Mouse (Mus musculus) left cerebral cortex, adult 18-20 months (tissue): ENCODE results near the gene Lrrc41. TPM values are rescaled to one million over a fixed set of nuclear protein-coding genes. Genes with fewer than 3 reads are reported as not detected.

Experiments
- DNase-seq, 2 experiments: peaks; one replicate each; pipeline ENCODE4 v3.0.0; 2021 to 2022; ENCODE audit warnings: low spot score in 2 of 2, mixed read lengths in 1 of 2
- total RNA-seq, 2 experiments: library from RNA; stranded (reverse); gene quantifications; 2 replicates each; pipeline ENCODE4 v1.2.3; 2021

Lrrc41 gene
- total RNA-seq, 2 experiments from 2014 or later = 44.7 to 54.3 TPM

DNA sequence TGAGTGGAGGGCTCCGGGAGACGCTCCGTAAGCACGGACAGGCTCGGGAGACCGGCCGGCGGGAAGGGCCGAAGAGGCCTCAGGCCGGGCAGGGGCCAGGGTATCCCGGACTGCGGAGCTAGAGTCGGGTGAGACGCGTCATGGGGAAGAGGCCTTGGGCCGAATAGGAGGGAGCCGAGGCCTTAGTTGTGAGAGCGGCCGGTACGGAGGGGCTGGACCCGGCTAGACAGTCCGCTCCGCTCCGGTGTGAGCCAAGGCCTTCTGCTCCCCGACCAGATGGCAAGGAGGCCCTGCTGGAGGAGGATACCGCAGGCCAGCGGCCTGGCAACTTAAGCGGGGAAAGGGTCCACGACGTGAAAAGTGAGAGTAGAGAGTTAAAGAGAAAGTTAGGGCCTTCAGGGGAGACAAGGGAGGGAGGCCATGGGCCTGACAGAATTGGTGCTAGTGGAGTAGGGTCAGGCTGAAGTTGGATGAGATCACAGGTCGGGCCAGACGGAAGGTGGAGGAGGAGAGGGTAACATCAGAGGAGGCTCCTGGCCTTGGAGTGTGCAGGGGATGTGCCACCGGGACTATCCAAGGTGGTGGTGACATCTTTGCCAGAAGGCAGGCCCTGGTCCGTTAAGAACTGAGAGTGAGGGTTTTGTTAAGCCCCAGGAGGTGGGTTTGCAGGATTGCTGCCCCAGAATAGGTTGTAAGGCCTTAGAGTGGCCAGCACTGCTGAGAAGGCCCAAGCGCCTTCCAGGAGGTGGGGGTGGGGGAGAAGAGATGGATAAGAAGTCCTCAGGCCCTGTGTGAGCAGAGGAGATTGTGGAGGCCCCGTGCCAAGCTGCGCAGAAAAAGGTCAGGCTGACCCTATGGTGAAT, 1.5 kb downstream of the Lrrc41 start:
- DNase-seq = peak; percentile 21 to 36

- no peak for DNase-seq
These were observed 2.4 kb downstream of the Lrrc41 start for GRCm38 (mm10) chr4:116077240-116078095.

GRCm38 (mm10) chr4:116088510-116089249, 13.6 kb downstream of the Lrrc41 start:
- peak in 1 of 2 experiments; percentile 5 for DNase-seq

GRCm38 (mm10) chr4:116096291-116096690, 21.2 kb downstream of the Lrrc41 start:
- DNase-seq = no peak

GRCm38 (mm10) chr4:116097211-116097610, 22.1 kb downstream of the Lrrc41 start:
- no peak for DNase-seq

GRCm38 (mm10) chr4:116100959-116101358, 25.9 kb downstream of the Lrrc41 start:
- DNase-seq = no peak

DNA sequence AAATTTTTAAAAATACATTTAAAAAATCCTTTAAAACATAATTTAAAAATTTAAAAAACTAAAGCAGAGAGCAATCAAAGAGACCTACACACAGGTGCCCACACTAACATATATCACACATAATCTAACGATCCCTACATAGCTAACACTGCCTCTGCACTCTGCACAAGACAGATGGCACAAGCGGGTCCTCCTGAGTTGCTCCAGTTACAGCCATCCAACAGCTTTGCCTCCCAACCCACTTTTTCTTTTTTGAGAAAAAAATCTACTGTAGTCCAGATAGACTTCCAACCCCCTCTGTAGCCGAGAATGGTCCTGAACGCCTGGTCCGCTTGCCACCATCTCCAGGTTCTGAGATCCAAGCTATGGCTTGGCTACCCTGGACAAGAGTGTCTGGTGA, 30.2 kb downstream of the Lrrc41 start:
- DNase-seq = peak in 1 of 2 experiments; percentile 32

DNA sequence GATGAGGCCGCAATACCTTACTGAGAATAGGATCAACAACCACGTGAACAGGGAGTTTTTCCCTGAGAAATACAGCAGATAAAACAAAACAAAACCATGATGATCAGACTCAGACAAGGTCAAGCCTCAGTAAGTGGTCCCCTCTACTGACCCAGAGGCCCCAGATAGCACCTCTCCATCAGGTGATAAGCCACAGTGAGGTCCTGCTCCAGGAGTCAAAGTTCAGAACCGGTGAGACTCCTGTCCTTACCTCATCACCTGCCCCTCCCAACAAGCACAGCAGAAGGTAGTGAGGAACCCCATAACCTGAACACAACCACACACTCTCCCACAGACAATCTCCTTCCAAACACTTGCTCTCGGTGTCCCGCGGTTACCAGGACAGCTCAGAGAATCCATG, 35.6 kb downstream of the Lrrc41 start:
- DNase-seq = no peak

- DNase-seq = no peak
These were observed 36.4 kb downstream of the Lrrc41 start for GRCm38 (mm10) chr4:116111486-116111885.

GRCm38 (mm10) chr4:116122762-116123161, 47.7 kb downstream of the Lrrc41 start:
- no peak for DNase-seq

- peak; percentile 67 to 80 for DNase-seq
These were observed 48.8 kb downstream of the Lrrc41 start, which contains the start of the genes Rad54l and Pomgnt1 for GRCm38 (mm10) chr4:116123602-116124519. Rad54l (minus strand) TSS chr4:116123690. Pomgnt1 (plus strand) TSS chr4:116123840.

DNA sequence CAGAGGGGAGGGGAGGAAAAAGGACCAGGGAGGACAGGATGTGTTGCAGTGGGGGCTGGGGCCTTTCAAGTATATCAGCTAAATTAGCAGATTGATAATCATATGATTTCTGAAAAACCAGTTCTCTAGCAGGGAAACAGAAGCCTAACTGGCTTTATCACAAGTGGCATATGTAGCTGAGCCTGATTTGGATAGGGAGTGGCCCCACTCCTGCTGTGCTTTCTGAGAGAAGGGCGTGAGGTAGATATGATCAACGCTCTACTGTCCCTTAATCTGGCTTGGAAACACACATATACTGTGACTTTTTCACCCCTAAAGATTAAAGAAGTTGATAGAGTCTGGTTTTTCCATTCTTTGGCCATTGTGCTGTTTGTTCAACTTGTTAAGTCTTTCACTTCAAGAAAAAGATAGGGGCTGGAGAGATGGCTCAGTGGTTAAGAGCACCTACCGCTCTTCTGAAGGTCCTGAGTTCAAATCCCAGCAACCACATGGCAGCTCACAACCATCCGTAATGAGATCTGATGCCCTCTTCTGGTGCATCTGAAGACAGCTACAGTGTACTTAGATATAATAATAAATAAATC, 50.8 kb downstream of the Lrrc41 start:
- no peak for DNase-seq

- no peak for DNase-seq
These were observed 52.9 kb downstream of the Lrrc41 start for GRCm38 (mm10) chr4:116127956-116128355.

GRCm38 (mm10) chr4:116133126-116133525, 58.1 kb downstream of the Lrrc41 start:
- DNase-seq = no peak

GRCm38 (mm10) chr4:116134990-116135389, 59.9 kb downstream of the Lrrc41 start:
- DNase-seq = no peak

GRCm38 (mm10) chr4:116137421-116137996, 62.4 kb downstream of the Lrrc41 start:
- no peak for DNase-seq

GRCm38 (mm10) chr4:116140801-116141574, 65.9 kb downstream of the Lrrc41 start:
- DNase-seq = no peak

DNA sequence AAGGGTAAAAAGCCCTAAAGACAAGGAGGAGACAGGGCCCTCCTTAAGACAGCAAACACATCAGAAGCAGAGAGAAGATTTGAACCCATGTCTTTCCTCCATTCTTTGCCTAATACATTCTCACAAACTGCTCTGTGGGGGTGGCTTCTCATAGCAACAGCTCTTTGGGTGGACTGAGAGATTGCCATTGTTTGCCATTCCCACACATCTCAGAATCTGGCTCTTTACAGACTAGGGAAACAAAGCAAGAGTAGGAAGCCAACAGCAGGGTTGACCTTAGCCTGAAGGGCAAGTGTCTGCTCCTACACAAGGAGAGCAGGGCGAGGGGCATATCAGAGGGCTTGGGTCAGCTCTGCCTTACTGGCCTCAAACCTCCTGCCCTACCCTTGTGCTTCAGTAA, 66.7 kb downstream of the Lrrc41 start:
- DNase-seq = no peak

DNA sequence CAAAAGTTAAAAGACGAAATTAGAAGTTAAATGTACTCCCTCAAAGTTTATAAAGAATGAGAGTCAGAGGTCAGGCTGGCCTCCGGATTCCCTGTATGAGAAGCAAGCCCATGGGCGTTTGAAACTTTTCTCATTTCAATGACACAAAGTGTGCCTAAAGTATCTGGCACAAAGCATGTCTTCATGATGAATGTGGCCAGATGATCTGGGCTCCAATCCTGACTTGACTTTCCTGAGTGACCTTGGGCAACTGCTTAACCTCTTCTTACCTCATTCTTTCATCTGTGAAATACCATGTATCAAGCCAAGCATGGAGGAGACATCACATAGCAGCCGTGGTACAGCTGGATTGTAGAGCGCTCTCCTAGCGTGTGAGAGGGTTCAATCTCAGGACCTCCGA, 67.2 kb downstream of the Lrrc41 start:
- no peak for DNase-seq
